Comparison of ENCODE assay signal across 18 mouse cellular contexts in genomic region chr9:79927156-79927870, GRCm38 (mm10).
DNase-seq lines count a peak whose midpoint lies in the region; ATAC-seq and TF ChIP-seq lines count a peak whose summit lies in the region.
"Had no signal": no experiment of that assay in that cellular context is flagged by ENCODE, and none has a peak within 500 bp of the region (broad histone marks: within the 10 kb centered on the region; RNA-seq: fewer than 3 reads in every experiment).

No protein-coding gene starts in this region.

- H3K36me3 ChIP-seq in heart, embryonic 12.5 days, result no peaks in the 10 kb centered on the region
- H3K36me3 ChIP-seq in heart, embryonic 11.5 days (ENCODE audit: control insufficient read depth, insufficient read depth, low read length), result no peaks in the 10 kb centered on the region
- no peaks in the 10 kb centered on the region for H3K36me3 ChIP-seq in lung, embryonic 15.5 days
- H3K36me3 ChIP-seq: embryonic facial prominence, embryonic 12.5 days; forebrain, embryonic 12.5 days; hindbrain, embryonic 15.5 days; midbrain, embryonic 13.5 days had no signal

- no peak for TF ChIP-seq CTCF in embryonic fibroblast, embryonic 13.5 days (IDR thresholded peaks at IDR 0.05; ENCODE audit: borderline replicate concordance, insufficient read depth, low read length)

- H3K9ac ChIP-seq in heart, embryonic 12.5 days, result no peak overlapping the region
- no peak overlapping the region for H3K9ac ChIP-seq in heart, embryonic 11.5 days (ENCODE audit: low read depth, low read length)
- no peak overlapping the region for H3K9ac ChIP-seq in lung, embryonic 15.5 days
- H3K9ac ChIP-seq: embryonic facial prominence, embryonic 12.5 days; forebrain, embryonic 12.5 days; hindbrain, embryonic 15.5 days; midbrain, embryonic 13.5 days had no signal

- H3K4me2 ChIP-seq in heart, embryonic 12.5 days, result no peak overlapping the region
- H3K4me2 ChIP-seq in heart, embryonic 11.5 days, result no peak overlapping the region
- H3K4me2 ChIP-seq in lung, embryonic 15.5 days, result no peak overlapping the region; the same call in 1 of the 2 replicates
- H3K4me2 ChIP-seq: embryonic facial prominence, embryonic 12.5 days; forebrain, embryonic 12.5 days; hindbrain, embryonic 15.5 days; midbrain, embryonic 13.5 days had no signal

- H3K27ac ChIP-seq in heart, embryonic 12.5 days (ENCODE audit: poor library complexity, severe bottlenecking), result peak overlapping the region; percentile 58
- H3K27ac ChIP-seq in heart, embryonic 11.5 days (ENCODE audit: low read depth, low read length), result no peak overlapping the region
- peak overlapping the region; percentile 82 for H3K27ac ChIP-seq in lung, embryonic 15.5 days
- peak overlapping the region; percentile 36 for H3K27ac ChIP-seq in embryonic fibroblast, embryonic 13.5 days (ENCODE audit: insufficient read depth, low read length)
- H3K27ac ChIP-seq: embryonic facial prominence, embryonic 12.5 days; forebrain, embryonic 12.5 days; hindbrain, embryonic 15.5 days; left cerebral cortex, adult 2 months; macrophage; midbrain, embryonic 13.5 days had no signal

- no peak for ATAC-seq in heart, embryonic 12.5 days (ENCODE audit: insufficient number of reproducible peaks, low FRiP score)
- no peak for ATAC-seq in heart, embryonic 11.5 days (replicated peaks; ENCODE audit: insufficient number of reproducible peaks, low FRiP score, low TSS enrichment)
- peak; percentile 72; the same call in 1 of the 2 replicates for ATAC-seq in lung, embryonic 15.5 days (ENCODE audit: borderline replicate concordance, extremely low read depth, low FRiP score, low TSS enrichment)
- ATAC-seq: midbrain, embryonic 13.5 days had no signal

- WGBS in heart, embryonic 12.5 days, result 85% methylated on average over 21 of the region's 21 CpGs
- WGBS in heart, embryonic 11.5 days (ENCODE audit: insufficient replicate concordance), result 84% methylated on average over 21 of the region's 21 CpGs
- WGBS in lung, embryonic 15.5 days, result 64% methylated on average over 21 of the region's 21 CpGs

- TF ChIP-seq POLR2A in embryonic fibroblast, embryonic 13.5 days (IDR thresholded peaks at IDR 0.05; ENCODE audit: low read depth, low read length), result no peak

- DNase-seq in lung, postnatal 14 days, result no peak
- DNase-seq in right cerebral cortex, postnatal 36 days (ENCODE audit: low spot score in 2 of 2), result peak; percentile 21 to 50
- DNase-seq in urinary bladder, postnatal 4 days (ENCODE audit: low spot score in 2 of 2), result no peak
- DNase-seq: cerebellum, postnatal 36 days; kidney, adult 11 months; kidney, postnatal 36 days; liver; thymus, adult 18-20 months had no signal

- no peaks in the 10 kb centered on the region for H3K9me3 ChIP-seq in heart, embryonic 12.5 days (replicated peaks)
- no peaks in the 10 kb centered on the region for H3K9me3 ChIP-seq in heart, embryonic 11.5 days (replicated peaks; ENCODE audit: control insufficient read depth, low read length)
- H3K9me3 ChIP-seq in lung, embryonic 15.5 days, result no peaks in the 10 kb centered on the region
- H3K9me3 ChIP-seq: embryonic facial prominence, embryonic 12.5 days; forebrain, embryonic 12.5 days; hindbrain, embryonic 15.5 days; midbrain, embryonic 13.5 days had no signal

- H3K4me3 ChIP-seq in heart, embryonic 12.5 days, result no peak overlapping the region
- no peak overlapping the region for H3K4me3 ChIP-seq in heart, embryonic 11.5 days (ENCODE audit: low read depth, low read length)
- no peak overlapping the region for H3K4me3 ChIP-seq in lung, embryonic 15.5 days
- no peak overlapping the region for H3K4me3 ChIP-seq in embryonic fibroblast, embryonic 13.5 days (ENCODE audit: insufficient read depth, low read length)
- H3K4me3 ChIP-seq: embryonic facial prominence, embryonic 12.5 days; forebrain, embryonic 12.5 days; hindbrain, embryonic 15.5 days; left cerebral cortex, adult 2 months; midbrain, embryonic 13.5 days had no signal

- H3K4me1 ChIP-seq in heart, embryonic 12.5 days (replicated peaks), result peaks cover 29% of the 10 kb centered on the region
- peaks cover 12% of the 10 kb centered on the region for H3K4me1 ChIP-seq in heart, embryonic 11.5 days (ENCODE audit: control insufficient read depth, insufficient read depth, low read length)
- H3K4me1 ChIP-seq in lung, embryonic 15.5 days, result peaks cover 18% of the 10 kb centered on the region
- peaks cover 13% of the 10 kb centered on the region for H3K4me1 ChIP-seq in embryonic fibroblast, embryonic 13.5 days (ENCODE audit: control insufficient read depth, insufficient read depth, low read length)
- H3K4me1 ChIP-seq: forebrain, embryonic 12.5 days; hindbrain, embryonic 15.5 days had no signal

- H3K27me3 ChIP-seq in heart, embryonic 12.5 days (replicated peaks), result no peaks in the 10 kb centered on the region
- no peaks in the 10 kb centered on the region for H3K27me3 ChIP-seq in heart, embryonic 11.5 days (ENCODE audit: control insufficient read depth, insufficient read depth, low read length)
- no peaks in the 10 kb centered on the region for H3K27me3 ChIP-seq in lung, embryonic 15.5 days
- H3K27me3 ChIP-seq: embryonic facial prominence, embryonic 12.5 days; forebrain, embryonic 12.5 days; hindbrain, embryonic 15.5 days; midbrain, embryonic 13.5 days had no signal

Comparison
In these comparisons a context has a peak if more than half of its experiments do, and no peak if none do; other contexts are left out.
1. DNase-seq: peak in right cerebral cortex, postnatal 36 days (2 of 2); none in lung, postnatal 14 days (single experiment) and urinary bladder, postnatal 4 days (0 of 2).